Mouse (Mus musculus): Measurements from ENCODE around the gene Rap2b.

Rap2b gene

DNA sequence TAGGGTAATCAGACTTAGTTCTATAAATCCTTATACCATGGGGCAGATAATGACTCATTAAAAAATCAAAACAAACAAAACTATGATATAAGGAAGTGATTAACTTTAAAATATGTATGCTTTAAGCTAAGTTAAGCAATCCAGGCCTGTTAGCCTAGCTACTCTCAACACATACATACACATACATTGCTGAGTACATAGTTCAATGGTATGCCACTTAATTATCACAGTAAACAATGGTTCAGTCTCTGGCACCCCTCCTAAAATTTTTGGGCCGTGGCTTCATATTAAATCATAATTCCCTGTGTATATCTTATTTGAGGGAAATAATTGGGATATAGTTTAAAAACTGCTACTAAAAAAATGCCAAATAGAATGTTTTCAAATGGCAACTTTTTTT, at the start of gene Rap2b:
TSS of gene Rap2b (plus strand) at position 301 of the 400 bp plus-strand sequence.
- TF ChIP-seq POU5F1 (IDR thresholded peaks at IDR 0.05; ENCODE audit: borderline replicate concordance, low read length) (no peak), NANOG (IDR thresholded peaks at IDR 0.05; ENCODE audit: borderline replicate concordance, low read length) (no peak), CTCF (conservative IDR thresholded peaks at IDR 0.05; ENCODE audit: low read length) (no peak)
- Histone ChIP-seq H3K4me3 (replicated peaks; ENCODE audit: low read length) (peak within 1 kb of the TSS; percentile 96), H3K4me1 (replicated peaks; ENCODE audit: low read depth, low read length) (peaks cover 18% of the 10 kb centered on the region), H3K27me3 (ENCODE audit: insufficient read depth, low read length) (peaks cover 8% of the 10 kb centered on the region; the same call in 1 of the 2 replicates), H3K36me3 (ENCODE audit: insufficient read depth, low read length) (no peaks in the 10 kb centered on the region), H3K9me3 (ENCODE audit: low read length) (no peaks in the 10 kb centered on the region)

DNA sequence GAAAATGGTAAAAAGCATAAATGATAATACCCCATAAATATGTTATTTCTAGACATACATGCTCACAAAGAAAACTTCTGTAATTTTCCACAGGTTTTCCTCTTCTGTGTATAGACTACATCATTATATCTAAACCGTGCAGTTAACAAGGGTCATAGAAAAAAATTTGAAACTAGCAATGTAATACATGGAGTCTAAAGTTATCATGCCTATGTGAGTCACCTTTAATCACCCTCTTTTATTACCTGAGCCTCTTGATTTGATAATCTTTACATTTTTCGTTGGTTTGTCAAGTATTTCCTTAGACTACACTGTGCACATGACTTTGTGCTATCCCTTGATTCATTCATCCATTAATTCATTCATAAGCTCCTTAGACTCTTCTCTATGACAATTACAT, 46.4 kb upstream of the Rap2b start:
- no peaks in the 10 kb centered on the region for H3K27me3 ChIP-seq (ENCODE audit: insufficient read depth, low read length)
- no peaks in the 10 kb centered on the region for H3K4me1 ChIP-seq (replicated peaks; ENCODE audit: low read depth, low read length)
- H3K4me3 ChIP-seq (replicated peaks; ENCODE audit: low read length): no peak overlapping the region
- no peaks in the 10 kb centered on the region for H3K9me3 ChIP-seq (ENCODE audit: low read length)
- TF ChIP-seq POU5F1 (IDR thresholded peaks at IDR 0.05; ENCODE audit: borderline replicate concordance, low read length) (no peak), NANOG (IDR thresholded peaks at IDR 0.05; ENCODE audit: borderline replicate concordance, low read length) (no peak), CTCF (conservative IDR thresholded peaks at IDR 0.05; ENCODE audit: low read length) (no peak)
- no peaks in the 10 kb centered on the region for H3K36me3 ChIP-seq (ENCODE audit: insufficient read depth, low read length)

GRCm38 (mm10) chr3:61320031-61320430, 41.4 kb upstream of the Rap2b start:
- H3K27me3 ChIP-seq (ENCODE audit: insufficient read depth, low read length): no peaks in the 10 kb centered on the region
- no peak overlapping the region for H3K4me3 ChIP-seq (replicated peaks; ENCODE audit: low read length)
- no peaks in the 10 kb centered on the region for H3K9me3 ChIP-seq (ENCODE audit: low read length)
- H3K36me3 ChIP-seq (ENCODE audit: insufficient read depth, low read length): no peaks in the 10 kb centered on the region
- H3K4me1 ChIP-seq (replicated peaks; ENCODE audit: low read depth, low read length): no peaks in the 10 kb centered on the region
- no peak for TF ChIP-seq CTCF (conservative IDR thresholded peaks at IDR 0.05; ENCODE audit: low read length)
- no peak for TF ChIP-seq POU5F1 (IDR thresholded peaks at IDR 0.05; ENCODE audit: borderline replicate concordance, low read length)
- TF ChIP-seq NANOG (IDR thresholded peaks at IDR 0.05; ENCODE audit: borderline replicate concordance, low read length): no peak

DNA sequence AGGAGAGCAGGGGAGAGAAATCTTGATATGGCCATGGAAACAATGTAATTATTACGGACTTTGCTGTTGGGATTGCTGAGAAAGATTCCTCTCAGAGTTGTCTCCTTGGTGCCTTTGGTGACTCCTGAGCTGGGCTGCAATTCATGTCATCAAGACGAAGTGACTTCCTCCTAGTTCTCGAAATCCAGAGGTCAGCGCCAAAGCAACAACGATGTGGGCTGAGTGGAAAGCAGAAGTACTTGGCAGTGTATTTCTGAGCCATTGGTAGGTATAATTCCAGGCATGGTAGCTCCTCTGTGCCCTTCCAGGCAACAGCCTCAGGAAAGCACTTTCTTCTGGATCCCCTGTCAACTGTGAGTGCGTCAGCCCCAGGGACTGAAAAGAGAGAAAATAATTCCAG, 39.8 kb upstream of the Rap2b start:
- Histone ChIP-seq H3K36me3 (ENCODE audit: insufficient read depth, low read length) (no peaks in the 10 kb centered on the region), H3K27me3 (ENCODE audit: insufficient read depth, low read length) (no peaks in the 10 kb centered on the region), H3K9me3 (ENCODE audit: low read length) (no peaks in the 10 kb centered on the region), H3K4me3 (replicated peaks; ENCODE audit: low read length) (no peak overlapping the region), H3K4me1 (replicated peaks; ENCODE audit: low read depth, low read length) (no peaks in the 10 kb centered on the region)
- TF ChIP-seq POU5F1 (IDR thresholded peaks at IDR 0.05; ENCODE audit: borderline replicate concordance, low read length) (no peak), NANOG (IDR thresholded peaks at IDR 0.05; ENCODE audit: borderline replicate concordance, low read length) (no peak), CTCF (conservative IDR thresholded peaks at IDR 0.05; ENCODE audit: low read length) (no peak)

GRCm38 (mm10) chr3:61336205-61336604, 25.2 kb upstream of the Rap2b start:
- no peak overlapping the region for H3K4me3 ChIP-seq (replicated peaks; ENCODE audit: low read length)

GRCm38 (mm10) chr3:61337230-61337629, 24.2 kb upstream of the Rap2b start:
- Histone ChIP-seq H3K4me3 (replicated peaks; ENCODE audit: low read length) (no peak overlapping the region), H3K36me3 (ENCODE audit: insufficient read depth, low read length) (no peaks in the 10 kb centered on the region), H3K9me3 (ENCODE audit: low read length) (no peaks in the 10 kb centered on the region), H3K27me3 (ENCODE audit: insufficient read depth, low read length) (no peaks in the 10 kb centered on the region), H3K4me1 (replicated peaks; ENCODE audit: low read depth, low read length) (peaks cover 6% of the 10 kb centered on the region; the same call in 1 of the 2 replicates)
- TF ChIP-seq POU5F1 (IDR thresholded peaks at IDR 0.05; ENCODE audit: borderline replicate concordance, low read length): no peak
- TF ChIP-seq CTCF (conservative IDR thresholded peaks at IDR 0.05; ENCODE audit: low read length): no peak

More at GRCm38 (mm10) chr3:61336205-61336604, 25.2 kb upstream of the Rap2b start:
- Histone ChIP-seq H3K9me3 (ENCODE audit: low read length) (no peaks in the 10 kb centered on the region), H3K27me3 (ENCODE audit: insufficient read depth, low read length) (no peaks in the 10 kb centered on the region), H3K4me1 (replicated peaks; ENCODE audit: low read depth, low read length) (0 out of 2 replicates have a peak, but pooled peaks cover 2% of the 10 kb centered on the region), H3K36me3 (ENCODE audit: insufficient read depth, low read length) (no peaks in the 10 kb centered on the region)
- TF ChIP-seq CTCF (conservative IDR thresholded peaks at IDR 0.05; ENCODE audit: low read length) (no peak), POU5F1 (IDR thresholded peaks at IDR 0.05; ENCODE audit: borderline replicate concordance, low read length) (no peak), NANOG (IDR thresholded peaks at IDR 0.05; ENCODE audit: borderline replicate concordance, low read length) (no peak)

- H3K36me3 ChIP-seq (ENCODE audit: insufficient read depth, low read length): no peaks in the 10 kb centered on the region
- no peaks in the 10 kb centered on the region for H3K27me3 ChIP-seq (ENCODE audit: insufficient read depth, low read length)
- H3K4me3 ChIP-seq (replicated peaks; ENCODE audit: low read length): no peak overlapping the region
- no peaks in the 10 kb centered on the region for H3K9me3 ChIP-seq (ENCODE audit: low read length)
- peaks cover 6% of the 10 kb centered on the region; the same call in 1 of the 2 replicates for H3K4me1 ChIP-seq (replicated peaks; ENCODE audit: low read depth, low read length)
- TF ChIP-seq POU5F1 (IDR thresholded peaks at IDR 0.05; ENCODE audit: borderline replicate concordance, low read length) (no peak), CTCF (conservative IDR thresholded peaks at IDR 0.05; ENCODE audit: low read length) (no peak), NANOG (IDR thresholded peaks at IDR 0.05; ENCODE audit: borderline replicate concordance, low read length) (no peak)
Measured at GRCm38 (mm10) chr3:61340321-61340720, 21.1 kb upstream of the Rap2b start.

- Histone ChIP-seq H3K9me3 (ENCODE audit: low read length) (no peaks in the 10 kb centered on the region), H3K36me3 (ENCODE audit: insufficient read depth, low read length) (no peaks in the 10 kb centered on the region), H3K4me3 (replicated peaks; ENCODE audit: low read length) (no peak overlapping the region), H3K27me3 (ENCODE audit: insufficient read depth, low read length) (no peaks in the 10 kb centered on the region), H3K4me1 (replicated peaks; ENCODE audit: low read depth, low read length) (peaks cover 6% of the 10 kb centered on the region; the same call in 1 of the 2 replicates)
- TF ChIP-seq NANOG (IDR thresholded peaks at IDR 0.05; ENCODE audit: borderline replicate concordance, low read length): no peak
- TF ChIP-seq POU5F1 (IDR thresholded peaks at IDR 0.05; ENCODE audit: borderline replicate concordance, low read length): no peak
- no peak for TF ChIP-seq CTCF (conservative IDR thresholded peaks at IDR 0.05; ENCODE audit: low read length)
Measured at GRCm38 (mm10) chr3:61344031-61344430, 17.4 kb upstream of the Rap2b start.

- no peaks in the 10 kb centered on the region for H3K9me3 ChIP-seq (ENCODE audit: low read length)
- H3K36me3 ChIP-seq (ENCODE audit: insufficient read depth, low read length): no peaks in the 10 kb centered on the region
- TF ChIP-seq POU5F1 (IDR thresholded peaks at IDR 0.05; ENCODE audit: borderline replicate concordance, low read length): no peak
- no peak for TF ChIP-seq CTCF (conservative IDR thresholded peaks at IDR 0.05; ENCODE audit: low read length)
- TF ChIP-seq NANOG (IDR thresholded peaks at IDR 0.05; ENCODE audit: borderline replicate concordance, low read length): no peak
Measured at GRCm38 (mm10) chr3:61345636-61346035, 15.8 kb upstream of the Rap2b start.

More at GRCm38 (mm10) chr3:61345636-61346035, 15.8 kb upstream of the Rap2b start:
- Histone ChIP-seq H3K4me3 (replicated peaks; ENCODE audit: low read length) (no peak overlapping the region), H3K27me3 (ENCODE audit: insufficient read depth, low read length) (no peaks in the 10 kb centered on the region), H3K4me1 (replicated peaks; ENCODE audit: low read depth, low read length) (peaks cover 6% of the 10 kb centered on the region; the same call in 1 of the 2 replicates)

Measured in E14TG2a.4 (cell line).